Mouse (Mus musculus): ENCODE data around the gene Cdh24.

Gene Cdh24

GRCm38 (mm10) chr14:54641305-54641969, at the start of gene Cdh24:
Cdh24 (minus strand) TSS chr14:54641364.
- DNase-seq (ENCODE audit: low spot score in 2 of 2), result peak; percentile 89 to 91

DNA sequence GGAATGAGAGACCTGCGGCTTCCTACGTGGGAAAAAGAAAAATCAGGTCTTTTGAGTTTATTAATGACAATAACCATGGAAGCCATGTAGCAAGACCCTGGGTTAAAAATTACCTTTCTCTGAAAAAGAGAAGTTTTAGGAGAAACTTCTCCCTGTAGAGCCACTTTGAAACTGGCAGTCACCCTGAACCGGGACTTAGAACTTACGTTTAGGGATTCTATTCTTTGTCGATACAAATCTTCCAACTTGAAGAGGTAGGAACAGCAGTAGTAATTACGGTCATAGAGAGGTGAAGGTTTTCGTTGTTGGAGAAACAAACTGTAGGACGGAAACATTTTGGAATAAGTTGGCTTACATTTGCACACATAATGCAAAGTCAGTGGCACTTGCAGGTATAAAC, 46.1 kb upstream of the Cdh24 start:
- no peak for DNase-seq (ENCODE audit: low spot score in 2 of 2)

DNA sequence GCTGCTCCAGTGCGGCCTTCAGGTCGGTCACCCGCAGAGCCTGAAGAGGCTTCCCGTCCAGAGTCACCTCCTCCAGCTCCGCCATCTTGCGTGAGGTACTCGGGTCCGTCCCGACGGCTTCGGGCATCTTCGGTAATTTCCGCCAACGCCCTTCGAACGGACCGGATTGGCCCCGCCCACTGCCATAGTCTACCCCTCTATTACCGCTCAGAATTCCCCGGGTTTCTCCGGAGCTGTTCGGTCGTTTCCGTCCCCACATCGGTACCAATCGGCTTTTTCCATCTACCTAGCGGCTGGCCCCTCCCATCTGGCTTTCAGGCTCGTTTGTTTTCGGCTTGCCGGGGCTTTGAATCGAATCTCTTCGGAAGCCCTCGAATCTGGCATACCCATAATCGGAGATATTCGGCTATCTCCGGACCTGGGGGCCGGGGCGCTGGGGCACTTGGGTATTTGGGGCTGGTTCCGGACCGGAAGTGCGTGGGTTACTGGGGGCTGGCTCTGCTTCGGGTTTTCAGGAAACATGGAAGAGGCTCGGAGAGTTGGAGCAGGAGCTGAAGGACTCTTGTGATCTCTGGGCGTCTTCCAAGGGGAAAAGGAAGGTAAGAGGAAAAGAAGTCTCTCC, 45.5 kb upstream of the Cdh24 start, which contains the start of gene Acin1:
Gene Acin1 (minus strand): TSS at position 410 of the 622 bp plus-strand sequence.
- DNase-seq (ENCODE audit: low spot score in 2 of 2), result peak; percentile 100

DNA sequence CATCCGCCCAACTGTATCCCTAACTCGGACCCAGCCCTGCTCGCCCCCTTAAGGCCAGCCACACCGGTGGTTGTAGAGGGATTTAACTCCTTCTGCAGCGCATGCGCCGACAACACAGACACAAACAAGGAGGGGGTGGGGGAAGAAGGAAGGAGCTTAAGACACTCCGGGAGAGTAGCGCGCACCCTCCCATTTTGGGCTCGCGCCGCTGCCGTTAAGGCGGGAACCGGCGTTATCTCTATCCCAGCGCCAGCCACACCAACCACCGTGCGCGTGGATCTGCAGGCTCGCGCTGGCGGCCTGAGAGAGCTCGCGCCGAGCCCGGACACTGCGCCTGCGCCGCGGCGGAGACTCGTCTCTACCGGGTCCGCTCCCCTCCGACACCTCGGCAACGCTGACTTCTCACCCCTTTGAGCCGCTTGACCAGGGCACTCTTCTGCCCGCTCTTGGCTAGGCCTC, 44.9 kb upstream of the Cdh24 start, which contains the start of gene 1700123O20Rik:
Gene 1700123O20Rik (plus strand): TSS at position 154 of the 459 bp plus-strand sequence.
- DNase-seq (ENCODE audit: low spot score in 2 of 2), result no peak

GRCm38 (mm10) chr14:54685471-54685870, 44.3 kb upstream of the Cdh24 start:
- DNase-seq (ENCODE audit: low spot score in 2 of 2), result no peak

GRCm38 (mm10) chr14:54682396-54682795, 41.2 kb upstream of the Cdh24 start:
- DNase-seq (ENCODE audit: low spot score in 2 of 2), result no peak

- no peak for DNase-seq (ENCODE audit: low spot score in 2 of 2)
These were observed 37.6 kb upstream of the Cdh24 start for GRCm38 (mm10) chr14:54678657-54679304.

- DNase-seq (ENCODE audit: low spot score in 2 of 2), result no peak
These were observed 35.1 kb upstream of the Cdh24 start for GRCm38 (mm10) chr14:54676290-54676689.

- no peak for DNase-seq (ENCODE audit: low spot score in 2 of 2)
These were observed 33.2 kb upstream of the Cdh24 start for GRCm38 (mm10) chr14:54674317-54674716.

GRCm38 (mm10) chr14:54669381-54669780, 28.2 kb upstream of the Cdh24 start:
- DNase-seq (ENCODE audit: low spot score in 2 of 2), result no peak

GRCm38 (mm10) chr14:54664477-54665222, 23.5 kb upstream of the Cdh24 start:
- no peak for DNase-seq (ENCODE audit: low spot score in 2 of 2)

GRCm38 (mm10) chr14:54660009-54660408, 18.8 kb upstream of the Cdh24 start:
- no peak for DNase-seq (ENCODE audit: low spot score in 2 of 2)

DNA sequence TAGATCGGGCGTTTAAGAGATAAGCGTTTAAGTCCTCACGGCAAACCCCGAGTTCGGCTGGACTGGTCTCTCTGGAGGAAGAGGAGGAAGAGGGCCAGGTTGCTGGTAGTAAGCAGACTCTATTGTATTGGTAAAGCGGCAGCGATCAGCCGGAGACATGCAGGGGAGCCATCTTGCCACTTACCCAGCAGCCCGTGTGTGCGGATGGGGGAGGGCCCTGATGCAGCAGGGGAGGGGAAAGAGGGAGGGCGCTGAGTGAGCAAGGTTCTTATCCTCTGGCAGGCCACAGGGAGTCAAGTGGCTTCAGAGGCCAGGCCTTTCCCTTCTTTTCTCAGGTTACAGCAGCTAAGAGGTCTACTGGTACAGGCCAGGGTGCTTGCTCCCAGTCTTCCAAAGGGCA, 12.3 kb upstream of the Cdh24 start:
- peak; percentile 55 to 64 for DNase-seq (ENCODE audit: low spot score in 2 of 2)

DNA sequence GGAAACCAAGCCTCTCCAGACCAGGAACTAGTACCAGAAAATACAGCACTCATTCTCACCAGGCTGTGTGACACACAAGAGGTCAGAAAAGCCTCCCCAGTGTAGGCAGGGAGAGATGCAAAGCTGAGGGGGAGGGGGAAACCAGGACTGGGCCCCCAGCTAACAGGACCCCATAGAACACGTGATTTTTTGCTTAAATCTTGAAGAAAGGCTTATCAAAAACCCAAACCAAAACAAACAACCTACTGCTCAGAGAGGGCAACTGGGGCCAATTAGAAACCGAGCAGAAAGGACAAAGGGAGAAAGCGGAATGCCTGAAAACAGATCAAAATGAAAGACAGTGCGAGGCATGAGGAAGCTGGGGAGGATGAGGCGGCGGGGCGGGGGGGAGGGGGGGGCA, 11.6 kb upstream of the Cdh24 start:
- no peak for DNase-seq (ENCODE audit: low spot score in 2 of 2)

- no peak for DNase-seq (ENCODE audit: low spot score in 2 of 2)
These were observed 10.4 kb upstream of the Cdh24 start for GRCm38 (mm10) chr14:54651556-54651955.

- DNase-seq (ENCODE audit: low spot score in 2 of 2), result peak in 1 of 2 experiments; percentile 73
These were observed 9.7 kb upstream of the Cdh24 start for GRCm38 (mm10) chr14:54650621-54651454.

DNA sequence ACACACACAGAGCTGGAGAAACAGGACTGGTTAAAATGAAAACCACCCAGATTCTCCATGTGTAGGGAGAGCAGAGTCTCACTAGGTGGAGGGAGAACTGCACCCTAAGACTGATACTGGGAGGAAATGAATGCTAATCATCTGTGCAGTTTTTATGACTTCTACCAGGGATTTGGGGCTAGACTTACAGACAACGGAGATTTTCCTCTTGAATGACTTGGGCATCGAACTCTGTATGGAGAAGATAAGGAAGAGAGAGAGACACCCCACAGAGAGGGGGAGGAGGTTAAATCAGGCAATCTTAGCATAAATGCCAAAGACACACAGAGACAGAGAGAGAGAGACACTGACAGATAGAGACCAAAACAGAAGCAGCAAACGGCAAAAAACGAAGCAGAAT, 6.7 kb upstream of the Cdh24 start:
- DNase-seq (ENCODE audit: low spot score in 2 of 2), result no peak

DNA sequence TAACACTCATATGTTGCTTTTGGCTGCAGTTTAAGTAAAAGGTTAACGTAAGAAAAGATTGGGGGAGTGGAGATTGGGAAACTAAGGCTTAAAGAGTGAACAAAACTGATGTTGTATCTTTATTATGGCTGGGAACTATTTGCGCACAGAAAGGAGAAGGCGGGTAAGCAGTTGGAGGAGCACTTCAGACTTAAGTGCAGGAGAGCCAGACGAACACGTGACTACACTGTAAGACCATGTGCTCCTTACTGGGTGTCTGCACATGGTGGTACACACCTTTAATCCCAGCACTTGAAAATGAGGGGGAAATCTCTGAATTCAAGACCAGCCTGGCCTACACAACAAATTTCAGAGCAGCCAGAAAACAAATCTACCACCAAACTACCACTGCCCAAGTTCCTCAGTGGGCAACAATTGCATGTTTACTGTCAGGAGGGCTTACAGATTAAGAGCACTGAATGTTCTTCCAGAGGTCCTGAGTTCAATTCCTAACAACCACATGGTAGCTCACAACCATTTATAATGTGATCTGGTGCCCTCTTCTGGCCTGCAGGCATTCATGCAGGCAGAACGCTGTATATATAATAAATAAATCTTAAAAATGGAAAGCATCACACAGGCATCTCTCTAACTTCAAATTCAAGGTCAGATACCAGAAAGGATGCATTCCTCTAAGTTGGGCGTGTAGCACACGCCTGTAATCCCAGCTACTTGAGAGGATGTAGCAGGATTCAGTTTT, 5.9 kb upstream of the Cdh24 start:
- DNase-seq (ENCODE audit: low spot score in 2 of 2), result no peak

DNA sequence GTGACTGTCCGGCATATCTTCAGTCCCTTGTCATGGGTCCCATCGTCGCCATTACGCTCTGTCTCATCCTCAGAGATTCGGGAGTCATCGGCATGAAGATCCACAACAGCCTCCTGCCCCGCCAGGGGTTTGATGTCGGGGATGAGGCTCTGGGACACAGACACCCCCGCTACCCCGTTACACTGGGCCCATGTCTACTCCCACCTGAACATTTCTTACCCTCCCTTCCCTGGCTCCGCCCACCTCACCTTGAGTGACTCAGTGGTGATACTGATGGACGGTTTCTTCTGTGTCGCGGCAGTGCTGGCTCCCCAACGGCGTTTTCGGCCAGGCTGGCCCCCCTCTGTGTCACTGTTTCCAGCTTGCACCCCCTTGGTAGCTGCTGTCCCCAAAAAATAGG, 5.3 kb upstream of the Cdh24 start:
- DNase-seq (ENCODE audit: low spot score in 2 of 2), result no peak

- no peak for DNase-seq (ENCODE audit: low spot score in 2 of 2)
These were observed 3.1 kb upstream of the Cdh24 start for GRCm38 (mm10) chr14:54644294-54644693.

All from frontal cortex, postnatal 25 days (tissue).